Mouse (Mus musculus) layer of hippocampus, postnatal 10 days (tissue): ENCODE results near the gene Pdzd7. TPM values are rescaled to one million over a fixed set of nuclear protein-coding genes. Genes with fewer than 3 reads are reported as not detected.

Experiments
- DNase-seq, 2 experiments: peaks; one replicate each; pipeline ENCODE4 v3.0.0; 2021; ENCODE audit warnings: low spot score in 2 of 2
- long read RNA-seq: library from polyadenylated mRNA; stranded (forward); transcript quantifications from one replicate; pipeline ENCODE4 v2.0.0, GENCODE M21; 2023
- total RNA-seq, 2 experiments: library from RNA; stranded (reverse); gene quantifications; 2 replicates each; pipeline ENCODE4 v1.2.3; 2021

The Pdzd7 gene
- total RNA-seq: 1 to 10 TPM; 3.2 to 3.3 TPM
- long read RNA-seq, partial matches to known transcripts: 1 of 3 reads
- long read RNA-seq, other reads (novel, unspliced or antisense): 2 of 3 reads

GRCm38 (mm10) chr19:45045651-45046050 is at the start of gene Pdzd7:
Gene Pdzd7 (minus strand): TSS chr19:45045717.
- no peak for DNase-seq

- DNase-seq: peak; percentile 47 to 61
Observed at GRCm38 (mm10) chr19:45081841-45082550, 36.5 kb upstream of the Pdzd7 start.

DNA sequence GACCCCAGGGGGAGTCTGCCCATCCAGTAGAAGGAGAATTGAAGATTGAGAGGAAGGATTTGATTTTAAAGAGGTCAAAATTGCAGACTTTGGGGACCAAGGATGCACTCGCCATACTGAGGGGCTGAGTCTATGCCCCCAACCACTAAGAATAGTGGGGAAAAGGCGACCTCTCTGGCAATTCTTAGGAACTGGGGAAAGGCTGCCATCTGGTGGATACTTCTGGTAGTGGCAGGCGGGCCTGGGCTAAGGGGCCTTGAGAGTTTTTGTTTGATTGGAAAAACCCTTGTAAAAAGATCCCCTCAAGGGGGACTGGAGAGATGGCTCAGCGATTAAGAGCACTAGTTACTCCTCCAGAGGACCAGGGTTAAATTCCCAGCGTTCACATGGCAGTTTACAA is 35.8 kb upstream of the Pdzd7 start:
- peak; percentile 84 to 86 for DNase-seq

GRCm38 (mm10) chr19:45080711-45081110 is 35.2 kb upstream of the Pdzd7 start:
- no peak for DNase-seq

GRCm38 (mm10) chr19:45079769-45080515 is 34.4 kb upstream of the Pdzd7 start:
- DNase-seq: peak in 1 of 2 experiments; percentile 52

DNA sequence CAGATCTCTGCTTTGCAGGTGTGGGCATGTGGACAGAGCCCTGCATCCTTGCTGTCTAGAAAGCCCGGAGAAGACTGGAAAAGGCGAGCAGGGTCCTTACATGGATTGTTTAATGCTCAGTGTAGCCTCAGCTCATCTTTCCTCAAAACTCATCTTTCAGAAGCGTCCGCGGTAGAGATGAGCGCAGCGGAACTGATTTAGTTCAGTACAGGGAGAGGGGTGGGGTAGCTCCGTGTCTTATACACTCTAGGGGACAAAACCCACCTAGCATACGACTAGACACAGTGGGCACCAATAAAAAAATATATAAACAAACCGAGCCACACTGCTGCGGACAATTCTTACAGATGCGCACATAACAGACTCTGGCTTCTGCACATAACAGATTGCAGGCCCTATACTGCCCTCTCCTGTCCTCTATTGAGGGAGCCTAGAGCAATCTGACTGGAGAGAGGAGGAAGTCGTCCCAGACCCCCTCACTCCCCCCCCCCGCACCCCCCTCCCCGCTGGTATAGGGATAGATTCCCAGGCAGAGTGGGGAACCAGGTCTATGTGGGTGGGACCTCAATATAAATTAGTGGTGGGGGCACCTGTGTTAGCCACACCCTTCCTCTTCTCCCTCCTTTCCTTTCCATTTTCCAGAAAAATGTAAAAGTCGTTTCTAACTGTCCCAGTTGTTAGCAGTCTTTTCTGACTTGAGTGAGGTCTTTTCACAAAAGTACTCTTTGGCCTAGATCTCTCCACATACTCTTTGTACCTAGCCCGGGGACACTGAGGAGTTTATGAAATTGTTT is 33.7 kb upstream of the Pdzd7 start:
- DNase-seq: peak in 1 of 2 experiments; percentile 20

- no peak for DNase-seq
Observed at GRCm38 (mm10) chr19:45077742-45078645, 32.5 kb upstream of the Pdzd7 start.

DNA sequence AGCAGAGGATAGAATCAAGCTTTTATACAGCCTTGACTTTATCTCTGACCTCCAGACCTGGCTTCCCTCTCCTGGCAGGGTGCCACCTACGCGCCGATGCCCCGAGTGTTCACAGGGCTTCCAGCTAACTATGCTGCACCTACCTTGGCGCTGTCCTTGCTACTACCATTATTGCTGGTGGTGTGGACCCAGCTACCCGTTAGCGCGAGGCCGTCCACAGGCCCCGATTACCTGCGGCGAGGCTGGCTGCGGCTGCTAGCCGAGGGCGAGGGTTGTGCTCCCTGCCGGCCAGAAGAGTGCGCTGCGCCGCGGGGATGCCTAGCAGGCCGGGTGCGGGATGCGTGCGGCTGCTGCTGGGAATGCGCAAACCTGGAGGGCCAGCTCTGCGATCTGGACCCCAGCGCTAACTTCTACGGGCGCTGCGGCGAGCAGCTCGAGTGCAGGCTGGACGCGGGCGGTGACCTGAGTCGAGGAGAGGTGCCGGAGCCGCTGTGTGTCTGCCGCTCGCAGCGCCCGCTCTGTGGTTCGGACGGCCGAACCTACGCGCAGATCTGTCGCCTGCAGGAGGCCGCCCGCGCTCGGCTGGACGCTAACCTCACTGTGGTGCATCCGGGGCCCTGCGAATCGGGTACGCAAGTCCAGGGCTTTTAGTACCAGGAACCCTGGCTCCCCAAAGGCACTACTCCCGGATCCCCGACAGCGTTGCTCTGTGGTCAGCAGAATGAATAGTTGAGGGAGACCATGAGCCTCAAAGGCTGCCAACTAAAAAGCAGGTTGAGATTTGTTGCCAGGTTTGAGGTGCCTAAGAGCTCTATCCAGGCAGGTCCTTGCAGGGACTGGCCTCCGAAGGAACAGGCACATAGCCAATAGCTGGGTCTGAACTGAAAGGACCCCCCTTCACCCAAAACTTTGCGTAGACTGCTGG is 31.3 kb upstream of the Pdzd7 start:
- DNase-seq: peak in 1 of 2 experiments; percentile 67

DNA sequence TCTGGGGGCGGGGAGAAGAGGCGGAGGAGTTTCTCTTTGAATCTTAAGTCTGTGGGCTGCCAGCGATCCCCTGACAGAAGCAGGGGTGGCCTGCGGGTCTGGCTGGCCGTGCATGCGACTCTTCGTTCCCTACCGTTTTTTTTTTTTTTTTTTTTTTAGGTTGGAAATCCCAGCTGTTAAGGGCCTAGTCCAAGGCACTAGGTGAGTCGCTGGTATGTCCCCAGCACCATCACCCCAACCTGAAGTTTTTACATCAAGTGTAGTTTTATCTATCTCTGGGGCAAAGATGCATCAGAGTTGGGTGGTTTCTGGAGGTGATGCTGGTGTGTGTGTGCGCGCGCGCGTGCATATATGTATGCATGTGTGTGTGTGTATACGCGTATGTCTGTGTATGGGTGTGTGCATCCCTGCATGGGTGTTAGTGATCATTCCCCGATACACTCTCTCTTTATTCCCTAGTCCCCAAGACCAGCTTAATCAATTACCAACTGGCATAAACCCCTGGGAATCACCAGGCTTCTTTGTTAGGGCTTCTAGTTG is 30.6 kb upstream of the Pdzd7 start:
- DNase-seq: no peak

- DNase-seq: no peak
Observed at GRCm38 (mm10) chr19:45075323-45076035, 30.0 kb upstream of the Pdzd7 start.

- peak; percentile 95 to 96 for DNase-seq
Observed at GRCm38 (mm10) chr19:45074580-45075322, 29.2 kb upstream of the Pdzd7 start, which contains the start of gene Kazald1. Gene Kazald1 (plus strand): TSS chr19:45075241.

- peak; percentile 88 to 89 for DNase-seq
Observed at GRCm38 (mm10) chr19:45073871-45074542, 28.5 kb upstream of the Pdzd7 start.

DNA sequence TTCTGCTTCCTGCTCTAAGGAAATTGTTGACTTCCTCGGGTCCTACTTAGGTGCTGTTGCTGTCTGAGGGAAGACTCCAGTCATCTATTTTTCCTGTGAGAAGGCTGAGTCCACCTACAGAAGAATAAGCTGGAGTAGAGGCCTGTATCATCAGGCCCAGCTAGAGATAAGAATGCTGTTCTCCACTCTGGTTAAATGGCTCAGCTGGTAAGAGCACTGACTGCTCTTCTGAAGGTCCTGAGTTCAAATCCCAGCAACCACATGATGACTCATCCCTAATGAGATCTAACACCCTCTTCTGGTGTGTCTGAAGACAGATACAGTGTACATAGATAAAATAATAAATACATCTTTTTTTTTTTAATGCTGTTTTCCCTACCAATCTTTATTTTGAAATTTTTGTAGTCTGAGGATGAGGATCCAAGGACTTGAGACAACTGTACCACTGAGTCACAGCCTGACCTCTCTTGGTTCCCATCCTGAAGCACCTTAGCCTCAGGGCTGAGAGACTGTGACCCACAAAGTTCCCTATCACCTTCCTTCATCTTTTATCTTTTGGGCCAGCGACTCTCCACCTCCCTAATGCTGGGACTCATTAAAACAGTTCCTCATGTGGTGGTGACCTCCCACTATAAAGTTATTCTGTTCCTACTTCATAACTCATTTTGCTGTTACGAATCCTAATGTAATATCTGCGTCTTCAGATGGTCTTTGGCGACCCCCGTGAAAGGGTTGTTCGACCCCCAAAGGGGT is 22.4 kb upstream of the Pdzd7 start:
- DNase-seq: no peak

GRCm38 (mm10) chr19:45067170-45067569 is 21.7 kb upstream of the Pdzd7 start:
- no peak for DNase-seq

GRCm38 (mm10) chr19:45065226-45065625 is 19.7 kb upstream of the Pdzd7 start:
- no peak for DNase-seq

DNA sequence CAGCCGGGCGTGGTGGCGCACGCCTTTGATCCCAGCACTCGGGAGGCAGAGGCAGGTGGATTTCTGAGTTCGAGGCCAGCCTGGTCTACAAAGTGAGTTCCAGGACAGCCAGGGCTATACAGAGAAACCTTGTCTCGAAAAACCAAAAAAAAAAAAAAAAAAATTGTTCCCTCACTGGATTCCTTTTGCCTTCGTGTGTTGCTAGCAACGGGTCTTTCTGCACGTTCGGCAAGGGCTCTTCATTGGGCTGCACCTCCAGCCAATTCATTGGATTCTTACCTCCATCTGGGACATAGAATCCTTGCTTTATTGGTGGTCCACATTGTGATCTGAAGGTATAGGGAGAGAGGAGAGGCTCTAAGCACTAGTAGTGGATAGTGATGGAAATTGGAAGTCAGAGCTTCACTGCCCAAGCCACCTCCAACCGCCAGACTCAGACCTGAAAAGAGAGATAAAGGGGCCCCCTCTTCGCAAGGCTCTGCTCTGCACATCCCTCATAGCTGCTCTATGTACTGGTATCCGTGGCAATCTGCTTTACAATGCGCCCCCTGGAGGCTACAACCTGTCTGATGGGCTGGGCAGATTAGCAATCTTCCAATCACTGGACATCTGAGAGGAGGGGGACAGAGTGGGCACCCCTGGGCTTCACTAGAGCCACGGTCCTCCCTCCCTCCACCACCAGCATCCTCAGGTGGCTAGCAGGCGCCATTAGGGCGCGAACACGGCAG is 18.2 kb upstream of the Pdzd7 start:
- DNase-seq: peak in 1 of 2 experiments; percentile 53
